Mouse (Mus musculus) Muller cell, postnatal 12 days (primary cell): Measurements from ENCODE around the gene Sap18b.
A peak's percentile ranks its signal among the peaks of the same experiment; 100 is the strongest.
"Not testable (repeated sequence)": the region's sequence is repeated elsewhere in the genome, so short reads cannot be mapped to it uniquely, and the experiment has no call there.

Experiments used
- DNase-seq: peaks from one replicate; pipeline ENCODE4 v3.0.0-alpha.2; 2015; ENCODE audit errors: inconsistent ontology term

Gene Sap18b

GRCm38 (mm10) chr8:95822096-95822495 is 3.0 kb upstream of the Sap18b start:
- no peak for DNase-seq

DNA sequence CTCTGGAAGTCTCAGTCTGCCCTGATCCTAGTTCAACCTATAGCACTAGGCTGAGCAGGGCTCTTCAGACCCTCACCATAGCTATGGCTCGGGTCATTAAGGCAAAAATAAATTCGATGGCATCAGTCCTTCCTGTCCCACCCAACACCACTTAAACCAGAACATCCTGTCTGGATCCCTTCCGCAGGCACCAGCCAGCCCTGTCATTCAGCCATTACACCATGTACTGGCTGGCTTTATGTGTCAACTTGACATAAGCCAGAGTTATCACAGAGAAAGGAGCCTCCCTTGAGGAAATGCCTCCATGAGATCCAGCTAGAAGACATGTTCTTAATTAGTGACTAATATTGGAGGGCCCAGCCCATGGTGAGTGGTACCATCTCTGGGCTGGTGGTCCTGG is 2.4 kb upstream of the Sap18b start:
- no peak for DNase-seq

DNA sequence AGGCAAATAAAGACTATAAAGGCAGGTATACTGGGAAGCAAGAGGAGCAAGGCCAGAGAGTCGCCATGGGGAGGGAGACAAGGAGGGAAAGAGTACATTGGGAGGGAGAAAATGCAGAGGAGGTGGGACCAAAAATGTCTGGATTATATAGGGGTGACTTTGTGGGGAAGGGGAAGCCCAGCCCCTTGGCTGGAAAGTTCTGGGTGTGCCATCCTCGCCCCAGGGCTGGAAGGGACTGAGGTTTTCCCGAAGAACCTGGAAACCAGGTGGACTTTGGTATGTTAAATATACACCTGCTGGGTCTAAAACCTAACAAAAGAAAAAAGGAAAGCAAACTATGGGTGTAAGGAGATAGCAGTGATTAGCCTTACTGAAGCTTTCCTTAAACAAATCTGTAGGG is 5.0 kb downstream of the Sap18b start:
- no peak for DNase-seq

- peak; percentile 72 for DNase-seq
Measured at GRCm38 (mm10) chr8:95832603-95833434, 7.7 kb downstream of the Sap18b start.

DNA sequence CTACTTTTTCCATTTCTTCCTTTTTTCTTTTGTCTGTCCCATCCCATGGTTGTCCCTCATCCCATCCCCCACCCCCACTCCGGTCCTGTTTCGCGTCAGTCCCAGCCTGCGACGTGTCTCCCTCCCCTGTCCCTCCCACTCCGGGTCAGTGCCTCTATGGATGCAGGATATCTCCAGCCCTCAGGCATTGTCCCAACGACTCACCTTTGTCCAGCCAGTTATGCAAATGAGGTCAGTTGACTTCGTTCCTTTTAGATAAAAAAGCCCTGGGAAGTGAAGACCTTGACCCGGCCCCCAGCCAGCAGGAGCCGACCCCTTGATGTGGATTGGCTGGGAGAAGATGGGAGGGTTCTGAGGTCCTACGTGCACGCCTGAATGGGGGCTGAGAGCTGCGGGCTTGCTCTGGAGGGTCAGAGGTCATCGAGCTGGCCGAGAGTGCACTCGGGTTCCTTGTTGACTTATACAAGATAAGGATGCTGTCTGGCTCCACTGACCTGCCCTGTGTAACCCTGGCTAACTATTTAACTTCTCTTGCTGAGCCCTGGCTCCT is 8.4 kb downstream of the Sap18b start:
- DNase-seq: peak; percentile 41

GRCm38 (mm10) chr8:95835891-95836290 is 10.7 kb downstream of the Sap18b start:
- no peak for DNase-seq

- no peak for DNase-seq
Measured at GRCm38 (mm10) chr8:95837266-95837665, 12.1 kb downstream of the Sap18b start.

- DNase-seq: no peak
Measured at GRCm38 (mm10) chr8:95839289-95839688, 14.1 kb downstream of the Sap18b start.

- DNase-seq: no peak
Measured at GRCm38 (mm10) chr8:95841436-95841835, 16.3 kb downstream of the Sap18b start.

- DNase-seq: no peak
Measured at GRCm38 (mm10) chr8:95843968-95844367, 18.8 kb downstream of the Sap18b start.

- no peak for DNase-seq
Measured at GRCm38 (mm10) chr8:95845026-95845425, 19.9 kb downstream of the Sap18b start.

DNA sequence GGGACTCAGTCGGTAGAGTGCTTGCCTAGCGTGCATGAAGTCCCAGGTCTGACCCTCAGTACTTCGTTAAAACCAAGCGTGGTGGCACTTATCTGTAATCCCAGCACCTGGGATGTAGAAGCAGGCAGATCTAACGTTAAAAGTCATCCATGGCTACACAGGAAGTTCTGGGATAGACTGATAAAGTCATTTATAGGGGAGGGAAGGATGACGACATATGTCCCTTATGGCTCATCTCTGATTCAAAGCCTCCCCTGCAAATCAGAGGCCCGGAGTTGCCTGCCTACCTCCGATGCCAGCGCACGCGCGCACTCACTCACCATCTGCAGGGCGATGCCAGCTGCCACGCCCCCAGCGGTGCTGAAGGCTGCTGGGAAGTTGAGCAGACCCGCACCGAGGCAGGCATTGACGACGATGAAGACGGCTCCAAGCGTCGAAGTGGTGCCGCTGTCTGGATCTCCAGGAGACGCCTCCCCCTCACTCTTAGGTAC is 23.0 kb downstream of the Sap18b start:
- DNase-seq: no peak

DNA sequence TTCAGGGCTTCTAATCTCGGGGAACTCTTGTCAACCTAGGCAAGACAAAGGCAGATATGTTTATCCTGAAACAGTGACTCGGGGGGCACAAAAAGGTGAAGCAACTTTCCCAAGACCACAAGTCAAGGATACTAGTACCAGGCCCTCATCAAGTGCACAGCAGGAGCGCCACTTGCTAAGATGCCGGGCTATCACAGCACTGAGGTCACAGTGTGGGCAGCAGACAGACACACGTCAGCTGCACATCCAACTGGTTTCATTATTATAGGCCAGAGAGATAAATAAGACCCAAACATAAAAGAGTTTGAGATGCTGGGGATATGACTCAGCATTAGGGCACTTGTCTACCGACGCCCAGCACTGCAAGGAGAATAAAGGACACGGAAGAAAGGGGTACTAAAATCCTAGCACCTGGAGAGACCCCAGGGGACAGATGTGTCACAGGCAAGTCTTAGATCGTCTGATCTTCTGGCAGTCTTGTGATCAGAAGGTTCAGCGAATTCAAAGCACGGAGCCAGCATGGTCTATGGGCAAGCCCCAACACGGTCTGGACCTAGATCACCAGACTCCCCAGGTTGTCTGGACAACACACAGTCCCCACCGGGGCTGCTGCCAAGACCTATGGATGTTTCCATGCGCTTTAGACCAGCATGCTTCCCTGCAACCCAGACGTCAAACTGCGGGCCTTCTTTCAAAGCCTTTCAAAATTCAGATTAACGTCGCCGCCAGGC is 23.8 kb downstream of the Sap18b start:
- DNase-seq: no peak

DNA sequence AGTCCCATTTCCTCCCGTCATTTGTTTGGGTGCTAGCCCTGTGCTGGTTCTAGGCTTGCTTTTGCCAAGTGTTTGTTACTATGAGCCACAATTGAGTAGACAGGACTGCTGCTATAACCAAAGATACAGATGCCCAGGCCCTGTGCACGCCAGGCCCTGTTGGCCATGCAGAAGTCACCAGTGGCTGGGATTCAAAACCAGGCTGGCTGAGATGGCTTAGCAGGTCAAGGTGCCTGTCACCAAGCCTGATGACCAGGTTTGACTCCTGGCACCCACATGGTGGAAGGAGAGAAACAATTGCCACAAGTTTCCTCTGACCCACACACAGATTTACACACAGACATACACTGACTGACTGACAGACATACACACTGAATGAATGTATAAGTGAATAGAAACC is 25.2 kb downstream of the Sap18b start:
- DNase-seq: no peak

GRCm38 (mm10) chr8:95852290-95852689 is 27.1 kb downstream of the Sap18b start:
- peak; percentile 70 for DNase-seq

DNA sequence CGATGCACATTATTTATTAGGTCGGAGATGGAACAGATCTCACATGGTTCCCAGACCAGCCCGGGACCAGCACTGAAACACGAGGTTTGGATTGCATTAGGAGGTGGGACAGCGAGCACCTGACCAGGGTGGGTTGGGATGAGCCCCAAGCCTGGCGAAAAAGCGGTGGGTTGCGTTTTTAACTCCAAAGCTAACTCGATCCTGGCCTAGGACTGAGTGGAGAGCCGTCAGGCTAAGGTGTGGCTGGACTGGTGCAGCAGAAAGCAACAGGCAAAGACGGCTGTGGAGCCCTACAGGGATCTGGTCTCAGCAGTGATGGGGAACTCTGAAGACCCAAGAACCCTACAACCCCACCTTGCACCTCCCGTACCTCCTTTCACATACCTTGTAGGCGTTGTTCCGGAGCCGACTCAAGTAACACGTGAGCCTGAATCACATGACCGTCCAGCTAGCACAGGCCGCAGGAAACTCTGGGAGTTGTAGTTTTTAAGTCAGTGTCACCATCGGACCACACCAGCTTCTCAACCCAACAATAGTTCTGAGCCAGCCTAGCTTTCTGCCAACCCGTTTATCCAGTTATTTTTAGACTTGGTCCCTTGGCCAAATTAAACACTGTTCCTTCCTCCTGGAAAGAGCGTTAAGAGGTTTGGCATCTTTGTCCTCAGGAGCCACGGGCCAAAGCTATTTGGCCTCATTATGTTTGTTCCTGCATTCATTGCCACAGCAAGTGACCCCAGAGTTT is 28.1 kb downstream of the Sap18b start, which contains the start of gene Slc38a7:
Gene Slc38a7, minus strand, starts transcription at position 438 of the 742 bp plus-strand sequence.
- DNase-seq: peak; percentile 77

DNA sequence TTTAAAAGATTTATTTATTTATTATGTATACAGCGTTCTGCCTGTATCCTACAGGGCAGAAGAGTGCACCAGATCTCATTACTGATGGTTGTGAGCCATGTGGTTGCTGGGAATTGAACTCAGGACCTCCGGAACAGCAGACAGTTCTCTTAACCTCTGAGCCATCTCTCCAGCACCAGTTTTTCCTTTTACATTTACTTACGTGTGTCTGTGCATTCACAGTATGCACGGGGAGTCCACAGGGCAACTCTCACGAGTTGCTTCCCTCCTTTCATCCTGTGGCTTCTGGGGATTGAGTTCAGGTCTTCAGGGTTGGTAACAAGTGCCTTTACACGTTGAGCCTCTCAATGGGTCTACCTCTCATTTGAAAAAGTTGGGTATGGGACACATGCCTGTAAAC is 29.0 kb downstream of the Sap18b start:
- DNase-seq: no peak

DNA sequence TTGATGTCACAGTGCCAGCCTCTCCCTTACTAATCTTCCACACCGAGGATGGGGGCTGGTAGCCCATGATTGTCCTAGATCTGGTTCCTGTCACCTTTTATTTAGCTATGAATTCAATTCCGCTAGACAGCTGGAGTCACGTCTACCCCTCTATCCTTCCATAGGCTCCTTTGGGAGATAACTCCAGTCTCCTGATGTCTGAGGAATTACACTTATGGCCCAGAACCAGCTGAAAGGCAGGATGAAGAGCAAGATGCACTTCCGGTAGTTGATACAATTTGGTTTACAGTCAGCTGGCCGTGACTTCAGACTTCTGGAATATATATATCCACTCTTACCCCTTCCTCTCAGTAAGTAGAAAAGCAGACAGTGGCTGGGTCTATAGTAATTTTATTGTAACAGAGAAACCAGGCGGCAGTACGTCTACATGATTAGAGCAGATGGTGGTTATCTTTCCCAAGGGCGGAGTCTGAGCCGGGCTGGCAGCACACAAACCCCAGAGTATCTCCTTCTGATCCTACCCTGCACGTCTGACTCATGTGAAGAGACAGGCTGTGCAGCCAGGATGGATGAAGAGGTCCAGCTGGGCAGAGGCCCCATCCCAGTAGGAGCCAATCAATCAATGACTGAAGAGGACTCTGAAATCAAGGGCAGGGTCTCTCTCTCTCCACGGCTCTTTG is 38.8 kb downstream of the Sap18b start:
- DNase-seq: not testable (repeated sequence)

- not testable (repeated sequence) for DNase-seq
Measured at GRCm38 (mm10) chr8:95864851-95865250, 39.7 kb downstream of the Sap18b start.

DNA sequence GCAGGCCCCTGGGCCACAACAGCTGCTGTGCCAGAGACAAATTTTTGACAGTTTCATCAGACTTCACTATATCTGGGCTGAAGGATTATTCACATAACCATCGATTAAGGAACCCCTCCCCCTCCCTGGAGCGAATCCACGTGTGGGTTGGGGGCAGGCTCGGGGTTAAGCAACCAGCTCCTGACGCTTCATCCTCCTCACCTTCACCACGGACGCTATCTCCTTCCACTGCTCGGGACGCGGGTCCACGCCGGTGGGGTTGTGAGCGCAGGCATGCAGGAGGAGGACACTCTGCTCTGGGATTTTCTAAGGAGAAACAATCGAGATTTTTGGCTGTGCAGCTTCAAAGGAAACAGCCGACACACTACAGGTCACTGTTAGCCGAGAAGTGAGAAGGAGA is 46.5 kb downstream of the Sap18b start:
- no peak for DNase-seq

DNA sequence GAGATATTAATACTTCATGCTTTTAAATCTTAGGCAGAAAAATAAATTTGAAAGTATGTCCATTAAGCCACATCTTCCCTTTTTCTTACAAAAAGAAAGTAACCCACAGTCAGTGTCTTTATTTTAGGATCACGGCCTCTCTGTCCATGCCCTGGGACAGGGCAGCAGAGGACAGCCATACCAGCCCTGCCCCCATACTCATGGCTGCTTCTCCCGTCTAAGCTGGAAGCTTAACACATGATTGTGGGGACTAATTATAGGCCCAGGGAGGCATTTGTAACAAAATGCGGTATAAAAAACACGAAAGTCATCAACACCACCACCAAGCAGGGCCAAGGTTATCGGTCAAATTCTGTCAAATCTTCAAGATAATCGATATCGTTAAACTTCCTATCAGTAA is 50.1 kb downstream of the Sap18b start:
- no peak for DNase-seq
